In the genomic region with DNA sequence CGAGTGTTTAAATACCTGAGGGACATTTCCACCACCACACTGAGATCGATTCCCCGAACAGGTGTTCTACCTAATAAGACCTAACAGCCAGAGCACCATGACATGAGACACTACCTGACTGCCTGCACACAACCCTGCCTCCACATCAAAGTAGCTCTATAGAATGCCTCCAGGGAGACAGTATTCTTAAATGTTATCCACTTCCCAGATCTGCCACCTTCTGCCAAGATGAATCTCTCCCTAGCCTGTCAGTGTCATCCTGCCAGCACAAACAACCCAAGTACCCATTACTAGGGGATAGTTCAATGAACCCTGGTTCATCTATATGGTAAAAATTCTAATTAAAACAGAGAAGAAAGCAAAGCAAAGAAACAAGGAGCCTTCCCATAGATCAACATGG, we compare ENCODE assay signal across 29 mouse cellular contexts.
"Had no signal": no experiment of that assay in that cellular context is flagged by ENCODE, and none has a peak within 500 bp of the region (broad histone marks: within the 10 kb centered on the region; RNA-seq: fewer than 3 reads in every experiment).

No protein-coding gene starts in this region.

- H3K4me2 ChIP-seq: embryonic facial prominence, embryonic 12.5 days; embryonic facial prominence, embryonic 13.5 days; embryonic facial prominence, embryonic 15.5 days; forebrain, embryonic 12.5 days; forebrain, embryonic 13.5 days; forebrain, embryonic 15.5 days had no signal

- H3K27me3 ChIP-seq: embryonic facial prominence, embryonic 12.5 days; embryonic facial prominence, embryonic 13.5 days; embryonic facial prominence, embryonic 15.5 days; forebrain, embryonic 12.5 days; forebrain, embryonic 13.5 days; forebrain, embryonic 15.5 days had no signal

- H3K27ac ChIP-seq: embryonic facial prominence, embryonic 10.5 days; embryonic facial prominence, embryonic 12.5 days; embryonic facial prominence, embryonic 13.5 days; embryonic facial prominence, embryonic 15.5 days; forebrain, embryonic 10.5 days; forebrain, embryonic 12.5 days; forebrain, embryonic 13.5 days; forebrain, embryonic 15.5 days; gastrocnemius, adult 2 months; heart, adult 2 months had no signal

- H3K9ac ChIP-seq: embryonic facial prominence, embryonic 12.5 days; embryonic facial prominence, embryonic 13.5 days; embryonic facial prominence, embryonic 15.5 days; forebrain, embryonic 12.5 days; forebrain, embryonic 13.5 days; forebrain, embryonic 15.5 days; forebrain, postnatal 0 days had no signal

- H3K4me3 ChIP-seq: embryonic facial prominence, embryonic 10.5 days; embryonic facial prominence, embryonic 12.5 days; embryonic facial prominence, embryonic 13.5 days; embryonic facial prominence, embryonic 15.5 days; erythroblast, embryonic 14.5 days; forebrain, embryonic 10.5 days; forebrain, embryonic 12.5 days; forebrain, embryonic 13.5 days; forebrain, embryonic 15.5 days; gastrocnemius, adult 2 months; heart, adult 2 months had no signal

- DNase-seq: cerebellum, adult 2 months; cerebellum, adult 8-10 months; cerebellum, adult 9-10 months; cerebellum, adult 9-11 months; cerebellum, postnatal 10 days; cerebellum, postnatal 14 days; cerebellum, postnatal 25 days; cerebellum, postnatal 36 days; embryo, embryonic 11 days; forebrain, postnatal 0 days; gastrocnemius, adult 2 months; gastrocnemius, postnatal 10 days; gastrocnemius, postnatal 14 days; gastrocnemius, postnatal 25 days; gastrocnemius, postnatal 36 days; heart, adult 11 months; heart, adult 18-20 months; heart, adult 2 months had no signal

- ATAC-seq: forebrain, embryonic 13.5 days; forebrain, embryonic 14.5 days; forebrain, embryonic 15.5 days; forebrain, embryonic 16.5 days; forebrain, postnatal 0 days had no signal

- H3K9me3 ChIP-seq: embryonic facial prominence, embryonic 10.5 days; embryonic facial prominence, embryonic 12.5 days; embryonic facial prominence, embryonic 13.5 days; embryonic facial prominence, embryonic 15.5 days; forebrain, embryonic 10.5 days; forebrain, embryonic 12.5 days; forebrain, embryonic 13.5 days; forebrain, embryonic 15.5 days had no signal

- H3K36me3 ChIP-seq: embryonic facial prominence, embryonic 10.5 days; embryonic facial prominence, embryonic 12.5 days; embryonic facial prominence, embryonic 13.5 days; embryonic facial prominence, embryonic 15.5 days; forebrain, embryonic 10.5 days; forebrain, embryonic 12.5 days; forebrain, embryonic 15.5 days had no signal
